Mouse (Mus musculus) layer of hippocampus, adult 9-10 months (tissue): Measurements from ENCODE around the gene Olfr725.

ENCODE experiments used
- DNase-seq: peaks from one replicate; pipeline ENCODE4 v3.0.0; 2022; ENCODE audit warnings: low spot score

Gene Olfr725

GRCm38 (mm10) chr14:50040275-50040674 is at the start of gene Olfr725:
TSS of gene Olfr725 (minus strand) at chr14:50040375.
- no peak for DNase-seq

- peak; percentile 4 for DNase-seq
Observed at GRCm38 (mm10) chr14:50062733-50063104, 22.5 kb upstream of the Olfr725 start.

GRCm38 (mm10) chr14:50061955-50062732 is 22.0 kb upstream of the Olfr725 start:
- no peak for DNase-seq

GRCm38 (mm10) chr14:50061590-50061954 is 21.4 kb upstream of the Olfr725 start:
- DNase-seq: no peak

- DNase-seq: no peak
Observed at GRCm38 (mm10) chr14:50061179-50061578, 21.0 kb upstream of the Olfr725 start.

- DNase-seq: no peak
Observed at GRCm38 (mm10) chr14:50032041-50032440, 8.1 kb downstream of the Olfr725 start.

GRCm38 (mm10) chr14:50031356-50031755 is 8.8 kb downstream of the Olfr725 start:
- DNase-seq: no peak

- DNase-seq: no peak
Observed at GRCm38 (mm10) chr14:50026371-50026770, 13.8 kb downstream of the Olfr725 start.
